Mouse (Mus musculus) CH12.LX (cell line): ENCODE measurements around the gene Stx4a.

Experiments used
- CTCF ChIP-seq, 2 experiments: IDR thresholded peaks in 1 of 2; conservative IDR thresholded peaks in 1 of 2; 2 replicates each; pipeline ENCODE4 v1.5.1; 2011 to 2012; ENCODE audit warnings: low read depth in 2 of 2, low read length in 2 of 2, improper control_type of control experiment in 1 of 2, inconsistent platforms in 1 of 2, mild to moderate bottlenecking in 1 of 2, moderate library complexity in 1 of 2
- EP300 ChIP-seq: IDR thresholded peaks from 2 replicates; pipeline ENCODE4 v1.6.1; 2011; ENCODE audit warnings: low read length, improper control_type of control experiment
- ETS1 ChIP-seq: conservative IDR thresholded peaks from 2 replicates; pipeline ENCODE4 v1.6.1; 2012; ENCODE audit warnings: low read depth, mild to moderate bottlenecking, inconsistent platforms, low read length, improper control_type of control experiment, moderate library complexity
- JUN ChIP-seq: IDR thresholded peaks from 2 replicates; pipeline ENCODE4 v1.6.1; 2011; ENCODE audit warnings: low read depth, mild to moderate bottlenecking, low read length, improper control_type of control experiment, moderate library complexity; ENCODE audit not compliant: insufficient read depth
- MAFK ChIP-seq: IDR thresholded peaks from 2 replicates; pipeline ENCODE4 v1.6.1; 2011; ENCODE audit warnings: low read length, improper control_type of control experiment; ENCODE audit not compliant: insufficient replicate concordance
- MAX ChIP-seq: IDR thresholded peaks from 2 replicates; pipeline ENCODE4 v1.6.1; 2011; ENCODE audit warnings: low read length, improper control_type of control experiment
- POLR2A ChIP-seq: IDR thresholded peaks from 2 replicates; pipeline ENCODE4 v1.6.1; 2011; ENCODE audit warnings: low read depth, mild to moderate bottlenecking, improper control_type of control experiment, low read length
- USF1 ChIP-seq: IDR thresholded peaks from 2 replicates; pipeline ENCODE4 v1.6.1; 2014; ENCODE audit warnings: low read depth, mild to moderate bottlenecking, inconsistent platforms, low read length, improper control_type of control experiment
- USF2 ChIP-seq: conservative IDR thresholded peaks from 2 replicates; pipeline ENCODE4 v1.6.1; 2011; ENCODE audit warnings: low read depth, low read length, improper control_type of control experiment
- ZC3H11A ChIP-seq: IDR thresholded peaks from 2 replicates; pipeline ENCODE4 v1.6.1; 2012; ENCODE audit warnings: low read depth, mild to moderate bottlenecking, inconsistent platforms, low read length, improper control_type of control experiment
- ZMIZ1 ChIP-seq: IDR thresholded peaks from 2 replicates; pipeline ENCODE4 v1.6.1; 2012; ENCODE audit warnings: low read depth, mild to moderate bottlenecking, inconsistent platforms, low read length, improper control_type of control experiment

DNA sequence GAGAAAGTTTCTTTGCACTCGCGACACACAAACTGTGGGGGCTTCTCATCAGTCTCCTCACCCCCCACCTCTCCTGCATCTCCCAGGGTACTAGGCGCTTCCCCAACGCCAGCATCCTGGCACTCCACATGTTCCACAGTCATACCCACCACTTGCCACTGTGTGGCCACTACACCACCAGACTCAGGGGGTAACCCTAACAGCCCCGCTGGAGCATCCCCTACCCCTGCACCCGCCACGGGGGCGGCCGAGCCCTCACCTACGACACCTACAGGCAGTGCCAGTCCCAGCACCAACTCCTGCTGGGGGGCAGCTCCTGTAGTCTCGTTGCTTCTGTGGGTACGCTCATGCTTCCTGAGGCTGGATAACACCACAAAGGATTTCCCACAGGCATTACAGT lies 42.3 kb downstream of the Stx4a start:
- TF ChIP-seq ETS1 = no peak
- TF ChIP-seq USF2 = no peak
- TF ChIP-seq ZC3H11A = no peak
- TF ChIP-seq EP300 = no peak
- no peak for TF ChIP-seq POLR2A
- TF ChIP-seq USF1 = no peak
- TF ChIP-seq CTCF (conservative IDR thresholded peaks at IDR 0.05 in 1 of 2, IDR thresholded peaks at IDR 0.05 in 1 of 2; ENCODE audit: low read depth in 2 of 2, low read length in 2 of 2) = no peak
- no peak for TF ChIP-seq MAX
- no peak for TF ChIP-seq JUN
- no peak for TF ChIP-seq MAFK
- TF ChIP-seq ZMIZ1 = no peak
